Mouse (Mus musculus): ENCODE results near the gene St3gal5. TPM values are rescaled to one million over a fixed set of nuclear protein-coding genes. Genes with fewer than 3 reads are reported as not detected.

St3gal5 gene
- polyA plus RNA-seq, 1 experiment, result 22.3 TPM

DNA sequence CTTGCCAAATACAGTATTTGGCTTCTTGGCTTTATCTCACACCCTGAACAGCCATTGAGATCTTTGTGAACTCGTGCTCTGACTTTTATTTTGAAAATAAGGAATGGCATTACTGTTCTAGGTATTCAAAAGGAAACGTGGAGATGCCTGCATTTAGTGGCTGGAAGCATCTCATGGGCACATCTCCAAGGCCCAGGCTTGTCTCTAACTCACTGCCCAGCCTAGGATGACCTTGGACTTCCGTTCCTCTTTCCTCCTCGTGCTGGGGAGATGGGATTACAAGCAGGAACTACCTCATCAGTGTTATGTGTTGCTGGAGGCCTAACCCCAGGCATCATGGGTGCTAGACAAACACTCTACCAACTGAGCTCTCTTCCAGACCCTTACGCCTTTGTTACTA, 105.9 kb downstream of the St3gal5 start:
- DNase-seq (ENCODE audit: low spot score), result no peak

Other genes with a start within 250 kb of the St3gal5 start
- 34.1 and 36.6 TPM in 2 replicates for gene Ptcd3, start 188.8 kb upstream of the St3gal5 start, polyA plus RNA-seq (2012; rRNA removed)
- gene Polr1a, start 188.5 kb upstream of the St3gal5 start, polyA plus RNA-seq (2012; rRNA removed), result 12.7 and 13.1 TPM in 2 replicates
- gene Atoh8, start 138.0 kb downstream of the St3gal5 start, polyA plus RNA-seq (2012; rRNA removed), result 20.2 and 24.1 TPM in 2 replicates
- not detected in 2 replicates for gene Sftpb, start 207.0 kb downstream of the St3gal5 start, polyA plus RNA-seq (2012; rRNA removed)
- gene Usp39, start 247.6 kb downstream of the St3gal5 start, polyA plus RNA-seq (2012; rRNA removed), result 23.6 and 24.0 TPM in 2 replicates
- 28.1 and 37.6 TPM in 2 replicates for gene 0610030E20Rik, start 249.7 kb downstream of the St3gal5 start, polyA plus RNA-seq (2012; rRNA removed)

All from urinary bladder, adult 2 months (tissue).